Mouse (Mus musculus): ENCODE results near the gene Myh9.

Gene Myh9

GRCm38 (mm10) chr15:77833731-77834130, 8.2 kb downstream of the Myh9 start:
- in situ Hi-C loops (cut with MboI; ENCODE audit: low pct_unique_long_range_greater_than_20kb in 1 of 2, low sequenced_read_pairs in 2 of 2, unreplicated experiment in 1 of 2): no loop called here

- in situ Hi-C loops (cut with MboI; ENCODE audit: low pct_unique_long_range_greater_than_20kb in 1 of 2, low sequenced_read_pairs in 2 of 2, unreplicated experiment in 1 of 2): no loop called here
Observed at GRCm38 (mm10) chr15:77833083-77833482, 8.9 kb downstream of the Myh9 start.

- in situ Hi-C loops (cut with MboI; ENCODE audit: low pct_unique_long_range_greater_than_20kb in 1 of 2, low sequenced_read_pairs in 2 of 2, unreplicated experiment in 1 of 2): no loop called here
Observed at GRCm38 (mm10) chr15:77832458-77832904, 9.5 kb downstream of the Myh9 start.

- in situ Hi-C loops (cut with MboI; ENCODE audit: low pct_unique_long_range_greater_than_20kb in 1 of 2, low sequenced_read_pairs in 2 of 2, unreplicated experiment in 1 of 2): no loop called here
Observed at GRCm38 (mm10) chr15:77831754-77832457, 10.1 kb downstream of the Myh9 start.

- in situ Hi-C loops (cut with MboI; ENCODE audit: low pct_unique_long_range_greater_than_20kb in 1 of 2, low sequenced_read_pairs in 2 of 2, unreplicated experiment in 1 of 2): no loop called here
Observed at GRCm38 (mm10) chr15:77831138-77831579, 10.8 kb downstream of the Myh9 start.

GRCm38 (mm10) chr15:77830481-77831137, 11.4 kb downstream of the Myh9 start:
- in situ Hi-C loops (cut with MboI; ENCODE audit: low pct_unique_long_range_greater_than_20kb in 1 of 2, low sequenced_read_pairs in 2 of 2, unreplicated experiment in 1 of 2): no loop called here

- in situ Hi-C loops (cut with MboI; ENCODE audit: low pct_unique_long_range_greater_than_20kb in 1 of 2, low sequenced_read_pairs in 2 of 2, unreplicated experiment in 1 of 2): no loop called here
Observed at GRCm38 (mm10) chr15:77829542-77829941, 12.4 kb downstream of the Myh9 start.

- in situ Hi-C loops (cut with MboI; ENCODE audit: low pct_unique_long_range_greater_than_20kb in 1 of 2, low sequenced_read_pairs in 2 of 2, unreplicated experiment in 1 of 2): no loop called here
Observed at GRCm38 (mm10) chr15:77828910-77829309, 13.1 kb downstream of the Myh9 start.

GRCm38 (mm10) chr15:77828242-77828641, 13.7 kb downstream of the Myh9 start:
- in situ Hi-C loops (cut with MboI; ENCODE audit: low pct_unique_long_range_greater_than_20kb in 1 of 2, low sequenced_read_pairs in 2 of 2, unreplicated experiment in 1 of 2): no loop called here

GRCm38 (mm10) chr15:77827794-77828193, 14.2 kb downstream of the Myh9 start:
- in situ Hi-C loops (cut with MboI; ENCODE audit: low pct_unique_long_range_greater_than_20kb in 1 of 2, low sequenced_read_pairs in 2 of 2, unreplicated experiment in 1 of 2): no loop called here

GRCm38 (mm10) chr15:77827379-77827778, 14.6 kb downstream of the Myh9 start:
- in situ Hi-C loops (cut with MboI; ENCODE audit: low pct_unique_long_range_greater_than_20kb in 1 of 2, low sequenced_read_pairs in 2 of 2, unreplicated experiment in 1 of 2): no loop called here

- in situ Hi-C loops (cut with MboI; ENCODE audit: low pct_unique_long_range_greater_than_20kb in 1 of 2, low sequenced_read_pairs in 2 of 2, unreplicated experiment in 1 of 2): no loop called here
Observed at GRCm38 (mm10) chr15:77825382-77825781, 16.6 kb downstream of the Myh9 start.

GRCm38 (mm10) chr15:77824321-77824720, 17.7 kb downstream of the Myh9 start:
- in situ Hi-C loops (cut with MboI; ENCODE audit: low pct_unique_long_range_greater_than_20kb in 1 of 2, low sequenced_read_pairs in 2 of 2, unreplicated experiment in 1 of 2): no loop called here

GRCm38 (mm10) chr15:77823634-77824033, 18.3 kb downstream of the Myh9 start:
- in situ Hi-C loops (cut with MboI; ENCODE audit: low pct_unique_long_range_greater_than_20kb in 1 of 2, low sequenced_read_pairs in 2 of 2, unreplicated experiment in 1 of 2): no loop called here

- in situ Hi-C loops (cut with MboI; ENCODE audit: low pct_unique_long_range_greater_than_20kb in 1 of 2, low sequenced_read_pairs in 2 of 2, unreplicated experiment in 1 of 2): no loop called here
Observed at GRCm38 (mm10) chr15:77823196-77823595, 18.8 kb downstream of the Myh9 start.

- in situ Hi-C loops (cut with MboI; ENCODE audit: low pct_unique_long_range_greater_than_20kb in 1 of 2, low sequenced_read_pairs in 2 of 2, unreplicated experiment in 1 of 2): no loop called here
Observed at GRCm38 (mm10) chr15:77822671-77823070, 19.3 kb downstream of the Myh9 start.

- in situ Hi-C loops (cut with MboI; ENCODE audit: low pct_unique_long_range_greater_than_20kb in 1 of 2, low sequenced_read_pairs in 2 of 2, unreplicated experiment in 1 of 2): no loop called here
Observed at GRCm38 (mm10) chr15:77822057-77822466, 19.9 kb downstream of the Myh9 start.

GRCm38 (mm10) chr15:77821424-77821823, 20.6 kb downstream of the Myh9 start:
- in situ Hi-C loops (cut with MboI; ENCODE audit: low pct_unique_long_range_greater_than_20kb in 1 of 2, low sequenced_read_pairs in 2 of 2, unreplicated experiment in 1 of 2): no loop called here

- in situ Hi-C loops (cut with MboI; ENCODE audit: low pct_unique_long_range_greater_than_20kb in 1 of 2, low sequenced_read_pairs in 2 of 2, unreplicated experiment in 1 of 2): no loop called here
Observed at GRCm38 (mm10) chr15:77820480-77821163, 21.4 kb downstream of the Myh9 start.
